Mouse (Mus musculus) kidney, adult 8-10 months (tissue): ENCODE data around the gene Tns3.
"Not testable (repeated sequence)": the region's sequence is repeated elsewhere in the genome, so short reads cannot be mapped to it uniquely, and the experiment has no call there.

Experiments used
- DNase-seq, 2 experiments: peaks; one replicate each; pipeline ENCODE4 v3.0.0; 2022

The Tns3 gene

DNA sequence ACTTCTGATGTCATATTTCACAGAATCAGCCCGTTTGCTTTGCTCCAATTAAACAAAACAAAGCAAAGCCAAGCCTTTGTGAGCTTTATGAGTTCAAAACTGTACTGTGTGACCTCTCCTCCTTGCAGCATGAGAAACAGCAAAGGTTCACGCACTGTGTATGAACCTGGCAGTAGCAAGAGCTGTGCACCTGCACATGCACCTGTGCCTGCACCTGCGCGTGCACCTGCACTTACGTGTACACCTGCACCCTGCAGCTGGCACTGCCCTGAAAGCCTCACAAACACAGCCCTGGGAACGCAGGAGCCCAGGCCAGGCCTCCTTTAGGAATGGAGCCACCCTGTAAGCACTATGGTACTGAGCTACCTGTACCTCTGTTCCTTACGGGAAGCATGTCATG is 91.6 kb downstream of the Tns3 start:
- no peak for DNase-seq

DNA sequence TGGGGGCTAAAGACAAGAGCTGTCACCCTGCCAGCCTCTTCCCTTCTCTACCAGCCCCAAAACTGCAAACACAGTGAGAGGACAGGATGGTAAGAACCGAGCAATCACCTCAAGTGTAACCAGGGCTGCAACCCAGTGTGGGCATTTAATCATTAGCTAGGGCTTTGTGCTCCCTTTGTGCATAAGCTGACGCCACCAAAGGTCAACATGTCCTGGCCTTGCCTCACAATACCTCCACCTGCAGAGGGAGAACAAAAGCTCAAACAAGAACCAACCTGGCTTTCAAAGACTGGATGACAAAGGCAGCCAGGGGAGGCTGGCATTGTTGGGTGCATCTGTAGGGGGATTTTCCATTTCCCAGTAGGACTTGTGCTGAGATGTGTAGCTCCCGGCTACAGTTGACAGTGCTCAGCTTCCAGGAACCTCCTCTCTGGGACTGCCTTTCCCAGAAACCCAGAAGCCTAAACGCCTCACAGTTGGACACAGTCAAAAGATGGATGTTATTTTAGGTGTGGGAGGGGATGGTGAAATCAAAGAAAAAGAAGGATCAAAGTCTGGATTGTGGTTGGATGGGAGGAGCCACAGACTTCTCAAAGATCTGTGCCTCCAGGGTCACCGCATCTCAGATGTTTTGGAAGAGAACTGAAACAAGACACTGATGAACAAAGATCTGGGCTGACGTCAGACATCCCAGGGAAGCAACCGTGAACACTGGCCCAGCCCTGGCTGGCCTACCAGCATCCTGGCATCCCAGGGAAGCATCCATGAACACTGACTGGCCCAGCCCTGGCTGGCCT is 94.9 kb downstream of the Tns3 start:
- DNase-seq: peak; percentile 78 to 82

DNA sequence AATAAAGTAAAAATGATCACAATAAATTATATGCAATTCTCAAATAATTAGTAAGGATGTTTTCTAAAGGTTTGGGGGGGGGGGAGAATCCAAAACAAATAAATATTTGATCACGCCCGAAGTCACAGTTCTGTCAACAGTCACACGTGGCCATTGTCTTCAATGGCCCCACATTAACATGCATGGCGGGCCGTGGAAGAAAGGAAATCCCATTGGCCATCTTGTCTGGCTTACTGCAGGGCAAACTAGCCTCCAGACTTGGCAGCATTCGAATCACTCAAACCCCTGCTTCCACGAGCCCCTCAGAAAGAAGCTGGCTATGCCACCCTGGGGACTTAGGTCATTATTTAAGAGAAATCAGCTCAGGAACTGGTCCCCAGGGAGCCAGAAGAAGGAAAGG is 95.5 kb downstream of the Tns3 start:
- DNase-seq: no peak

DNA sequence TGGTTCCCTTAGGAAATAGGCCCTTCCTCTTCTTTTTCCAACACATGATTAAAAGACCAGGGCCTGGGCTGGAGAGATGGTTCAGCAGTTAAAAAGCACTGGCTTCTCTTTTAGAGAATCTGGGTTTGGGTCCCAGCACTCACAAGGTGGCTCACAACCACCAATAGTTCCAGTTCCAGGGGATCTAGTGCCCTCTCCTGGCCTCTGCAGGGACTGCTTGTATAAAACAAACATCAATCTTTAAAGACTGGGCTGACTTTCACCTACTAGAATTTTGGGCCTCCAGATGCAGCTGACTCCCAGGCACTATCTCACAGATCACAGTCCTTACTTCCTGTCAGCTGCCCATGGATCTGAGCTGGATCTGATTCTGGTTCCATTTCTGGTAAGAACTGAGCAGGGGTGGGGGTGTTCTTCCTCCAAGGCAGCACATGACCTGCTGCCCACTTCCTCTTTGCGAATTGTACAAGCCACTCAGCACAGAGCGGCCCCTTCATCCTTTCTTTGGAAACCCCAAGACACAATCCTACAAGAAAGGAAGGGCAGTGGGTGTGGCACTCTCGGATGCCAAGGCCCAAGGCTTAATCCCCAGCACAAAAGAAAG is 98.0 kb downstream of the Tns3 start:
- no peak for DNase-seq

DNA sequence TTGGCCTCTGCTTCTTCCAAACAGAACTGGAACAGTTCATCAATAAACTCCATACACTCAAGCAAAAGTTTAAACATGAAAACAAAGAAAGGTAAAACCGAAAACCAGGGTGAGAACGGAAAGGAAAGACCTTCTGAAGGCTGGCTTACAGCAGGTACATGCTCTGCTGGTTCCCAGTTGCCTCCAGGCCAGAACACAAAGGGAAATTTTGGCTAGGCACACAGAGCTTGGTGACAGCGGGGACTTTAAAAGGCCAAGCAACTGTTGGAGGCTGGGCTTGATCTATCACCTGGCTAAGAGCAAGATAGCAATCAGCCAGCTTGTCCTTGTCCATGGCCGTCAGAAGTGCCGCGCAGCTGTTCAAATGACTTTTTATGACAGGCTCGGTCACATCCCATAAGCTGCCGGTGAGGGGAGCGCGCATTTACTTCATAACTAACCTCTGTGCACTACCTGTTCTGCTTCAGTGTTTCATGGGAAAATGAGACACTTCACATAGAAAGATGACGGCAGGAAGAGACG is 105.5 kb downstream of the Tns3 start:
- peak in 1 of 2 experiments; percentile 36 for DNase-seq

DNA sequence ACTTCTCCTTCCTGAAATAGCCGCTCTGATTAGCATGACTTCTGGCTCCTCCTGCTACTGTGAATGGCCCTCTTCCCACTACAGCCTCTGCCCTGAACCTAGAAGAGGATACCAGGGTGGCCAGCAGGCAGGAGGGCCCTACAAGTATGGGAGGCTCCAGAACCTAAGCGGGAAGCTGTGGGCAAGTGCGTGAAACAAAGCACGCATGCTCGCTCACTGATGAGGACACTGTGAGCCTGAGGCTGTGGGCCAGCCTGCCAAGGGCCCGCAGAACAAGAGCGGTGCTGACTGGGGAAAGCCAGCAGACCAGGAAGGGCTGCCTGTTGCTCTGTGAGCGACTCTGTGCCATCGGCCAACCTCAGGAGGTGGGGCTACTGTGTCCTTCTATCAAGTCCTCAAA is 106.1 kb downstream of the Tns3 start:
- DNase-seq: peak; percentile 69 to 78

DNA sequence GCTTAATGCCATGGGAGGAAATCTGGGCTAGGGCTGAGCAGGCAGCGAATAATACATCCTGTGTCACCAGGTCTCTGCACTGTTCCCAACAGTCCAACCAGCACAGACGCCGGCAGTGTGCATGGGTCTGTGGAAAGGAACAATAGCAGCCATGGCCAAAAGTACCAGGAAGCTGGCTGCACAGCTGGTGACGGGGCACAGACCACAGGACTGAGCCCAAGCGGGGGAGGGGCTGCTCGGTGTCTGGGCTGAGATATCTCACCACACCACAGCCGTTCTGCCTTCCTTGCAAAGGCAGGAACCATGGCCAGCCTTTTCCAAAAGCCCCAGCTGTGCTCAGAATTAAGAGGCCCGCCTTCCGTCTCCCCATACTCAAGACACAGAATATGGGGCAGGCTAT is 107.3 kb downstream of the Tns3 start:
- no peak for DNase-seq

DNA sequence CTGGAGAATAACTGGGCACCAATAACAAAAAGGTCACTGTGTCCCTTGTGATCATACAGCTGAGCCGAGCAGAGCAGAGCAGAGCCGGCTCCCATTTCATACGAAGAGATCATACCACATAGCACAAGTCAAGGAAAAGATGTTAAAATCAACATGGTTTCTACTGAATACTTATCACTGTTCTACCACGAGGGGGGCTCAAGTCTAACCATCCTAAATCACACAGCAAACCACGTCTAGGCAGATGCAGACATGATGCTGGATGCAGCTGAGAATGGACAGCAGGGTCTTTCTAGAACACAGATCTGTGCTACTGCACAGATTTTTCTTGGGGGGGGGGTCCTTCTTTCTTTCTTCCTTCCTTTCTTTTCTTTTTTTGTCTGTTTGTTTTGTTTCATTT is 112.6 kb downstream of the Tns3 start:
- no peak for DNase-seq

DNA sequence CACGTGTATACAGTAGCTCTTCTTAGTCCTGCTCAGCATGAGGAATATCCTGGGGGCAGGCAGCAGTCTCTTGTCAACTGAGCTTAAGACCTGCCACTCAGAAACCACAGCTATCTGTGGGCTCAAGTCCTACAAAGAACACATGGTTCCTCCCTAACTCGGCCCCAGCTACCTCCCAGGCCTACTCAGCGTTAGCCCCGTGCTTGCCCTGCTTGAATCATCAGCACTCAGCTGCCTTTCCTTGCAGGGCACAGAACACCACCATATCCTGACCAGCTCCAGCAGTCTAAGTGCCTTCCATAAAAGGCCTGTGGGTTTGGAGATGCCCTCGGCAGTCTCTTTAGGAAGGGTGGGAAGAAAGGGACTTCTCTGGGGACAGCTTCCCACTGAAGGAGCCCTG is 116.7 kb downstream of the Tns3 start:
- no peak for DNase-seq

DNA sequence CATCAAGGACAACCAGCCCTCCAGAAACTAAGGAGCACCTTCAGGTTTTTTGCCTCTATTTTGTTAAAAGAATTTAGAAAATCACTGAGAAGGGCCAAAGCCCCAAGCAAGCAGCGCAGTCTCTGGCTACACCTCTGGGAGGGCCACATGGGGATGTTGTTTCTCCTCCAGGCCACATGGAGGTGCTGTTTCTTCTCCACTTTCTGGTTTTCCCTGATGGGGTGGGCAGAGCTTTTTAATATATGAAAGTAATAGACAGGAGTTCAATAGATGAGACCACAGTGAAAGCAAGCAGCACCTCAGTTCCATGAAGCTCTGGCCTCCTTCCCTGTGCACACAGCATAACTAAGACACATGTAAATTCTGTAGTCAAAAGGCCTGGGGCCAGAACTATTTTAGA is 118.5 kb downstream of the Tns3 start:
- DNase-seq: no peak

DNA sequence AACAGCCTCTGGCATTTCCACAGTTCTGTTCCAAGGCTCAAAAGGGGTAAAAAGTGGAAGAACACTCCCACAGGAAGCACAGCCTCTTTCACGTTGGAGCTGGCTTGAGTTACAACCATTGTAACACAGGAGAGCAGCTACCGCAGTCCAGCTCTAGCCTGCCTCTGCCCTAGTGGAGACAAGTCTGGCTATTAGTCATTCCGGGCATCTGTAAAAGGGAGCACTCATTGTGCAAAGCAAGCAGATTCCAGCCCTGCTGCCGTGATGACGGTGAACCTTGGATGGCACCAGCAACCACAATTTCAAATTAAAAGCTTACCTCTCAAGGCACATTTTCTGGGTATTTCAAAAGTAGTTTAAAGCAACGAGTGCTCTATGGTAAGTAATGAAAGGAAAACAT is 120.0 kb downstream of the Tns3 start:
- DNase-seq: peak; percentile 56 to 69

DNA sequence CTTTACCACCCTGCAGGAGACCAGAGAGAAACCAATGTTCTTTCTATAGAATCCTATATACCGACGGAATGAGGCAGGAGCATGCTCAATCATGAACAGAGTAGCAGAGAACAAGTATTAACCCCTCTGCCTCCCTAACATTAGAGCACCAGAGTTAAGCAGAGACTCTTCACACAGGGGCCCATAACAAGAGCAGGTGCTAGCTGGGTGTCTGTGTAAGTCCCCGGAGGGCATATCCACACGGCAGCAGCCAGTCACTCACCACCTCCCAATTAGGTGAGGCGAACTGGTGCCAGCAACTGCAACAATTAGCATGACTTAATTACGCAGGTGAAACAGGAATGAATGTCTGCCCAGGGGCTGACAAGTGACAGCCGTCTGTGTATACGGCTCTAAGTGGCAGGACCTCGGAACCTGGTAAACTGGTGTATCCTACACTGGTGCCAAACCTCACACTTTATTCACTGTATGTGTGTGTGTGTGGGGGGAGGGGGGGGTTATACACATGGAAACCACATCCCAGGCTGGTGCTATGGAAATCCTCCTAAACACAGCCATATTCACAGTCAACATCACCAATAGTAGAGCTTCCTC is 123.0 kb downstream of the Tns3 start:
- no peak for DNase-seq

DNA sequence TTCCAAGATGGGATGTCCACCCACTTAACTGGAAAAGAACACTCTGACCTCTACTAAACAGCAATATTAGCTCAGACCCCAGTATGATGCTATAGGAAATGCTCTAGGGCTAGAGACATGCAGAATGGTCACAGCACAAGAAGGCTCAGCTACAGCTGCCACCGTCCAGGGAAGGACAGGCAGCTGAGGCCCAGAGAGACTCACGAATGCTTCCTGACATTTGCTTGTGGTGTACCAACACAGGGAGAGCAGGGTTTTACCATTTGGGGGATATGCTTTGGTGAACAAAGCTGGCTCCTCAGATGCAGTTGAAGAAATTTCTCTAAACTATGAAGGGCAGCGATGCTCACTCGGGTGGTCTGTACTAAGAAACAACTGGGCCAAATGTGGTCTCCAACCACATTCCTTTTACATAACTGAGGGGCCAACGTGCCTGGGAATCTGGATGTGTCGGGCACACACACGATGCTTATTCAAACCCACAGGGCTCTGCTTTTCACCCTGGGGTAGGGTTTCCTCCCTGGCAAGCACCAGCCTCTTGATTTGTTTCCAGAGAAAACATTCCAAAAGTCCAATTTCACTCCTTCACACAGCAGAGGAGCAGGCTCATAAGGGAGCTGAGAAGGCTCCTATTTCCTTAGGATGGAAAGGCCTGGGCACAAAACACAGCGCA is 124.6 kb downstream of the Tns3 start:
- DNase-seq: no peak

DNA sequence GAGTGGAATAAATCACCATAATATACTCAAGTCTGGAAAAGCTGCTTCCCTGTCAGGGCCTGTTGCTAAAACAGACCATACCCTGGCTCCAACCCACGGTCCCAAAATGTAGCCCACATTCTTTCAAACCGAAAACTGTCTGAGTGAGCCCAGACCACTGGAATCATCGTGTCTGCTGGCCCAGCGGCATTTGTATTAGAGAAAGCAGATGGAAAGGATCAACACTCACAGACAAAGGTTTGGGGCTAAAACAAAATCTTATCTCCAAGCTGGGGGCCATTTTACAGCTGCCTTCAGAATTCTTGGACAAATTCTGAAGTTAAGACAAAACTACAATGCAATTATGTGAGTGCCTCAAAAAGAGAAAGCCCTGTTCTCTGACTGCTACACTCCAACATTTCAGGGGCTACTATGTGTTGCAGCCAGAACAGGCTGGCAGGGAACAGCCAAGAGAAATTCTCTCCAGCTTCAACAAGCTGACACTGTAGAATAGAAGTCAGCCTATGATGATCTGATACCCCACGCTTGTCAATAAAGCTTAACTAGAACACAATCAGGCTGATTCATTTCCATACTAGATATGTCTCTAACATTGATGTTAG is 127.2 kb downstream of the Tns3 start:
- no peak for DNase-seq

DNA sequence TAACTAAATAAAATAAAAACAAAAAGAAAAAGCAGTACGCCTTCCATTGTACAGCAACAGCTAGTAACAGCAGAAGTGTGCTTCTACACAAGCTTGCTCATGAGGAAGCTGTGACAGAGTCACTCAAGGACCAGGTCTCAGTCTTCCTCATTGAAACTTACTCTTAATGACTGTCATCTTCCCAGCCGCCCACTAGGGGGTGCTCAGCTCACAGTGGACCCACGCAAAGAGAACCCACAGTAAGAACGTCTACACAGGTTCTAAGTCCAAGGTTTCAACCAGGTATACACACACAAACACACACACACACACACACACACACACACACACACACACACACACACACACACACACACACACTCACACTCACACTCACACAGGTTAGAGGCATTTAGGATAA is 129.4 kb downstream of the Tns3 start:
- peak; percentile 69 to 78 for DNase-seq

DNA sequence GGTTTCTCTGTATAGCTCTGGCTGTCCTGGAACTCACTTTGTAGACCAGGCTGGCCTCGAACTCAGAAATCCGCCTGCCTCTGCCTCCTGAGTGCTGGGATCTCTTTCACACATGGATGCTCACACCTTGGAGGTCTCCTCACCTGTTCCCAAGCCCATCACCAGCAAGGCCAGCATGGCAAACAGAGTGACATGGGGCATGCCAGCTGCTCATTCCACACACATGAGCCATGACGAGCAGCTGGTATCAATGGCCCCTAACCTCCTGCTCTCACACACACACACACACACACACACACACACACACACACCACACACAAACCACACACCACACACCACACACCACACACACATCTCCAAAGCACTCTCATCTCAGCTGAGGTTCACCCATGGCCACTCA is 131.6 kb downstream of the Tns3 start:
- not testable (repeated sequence) for DNase-seq

DNA sequence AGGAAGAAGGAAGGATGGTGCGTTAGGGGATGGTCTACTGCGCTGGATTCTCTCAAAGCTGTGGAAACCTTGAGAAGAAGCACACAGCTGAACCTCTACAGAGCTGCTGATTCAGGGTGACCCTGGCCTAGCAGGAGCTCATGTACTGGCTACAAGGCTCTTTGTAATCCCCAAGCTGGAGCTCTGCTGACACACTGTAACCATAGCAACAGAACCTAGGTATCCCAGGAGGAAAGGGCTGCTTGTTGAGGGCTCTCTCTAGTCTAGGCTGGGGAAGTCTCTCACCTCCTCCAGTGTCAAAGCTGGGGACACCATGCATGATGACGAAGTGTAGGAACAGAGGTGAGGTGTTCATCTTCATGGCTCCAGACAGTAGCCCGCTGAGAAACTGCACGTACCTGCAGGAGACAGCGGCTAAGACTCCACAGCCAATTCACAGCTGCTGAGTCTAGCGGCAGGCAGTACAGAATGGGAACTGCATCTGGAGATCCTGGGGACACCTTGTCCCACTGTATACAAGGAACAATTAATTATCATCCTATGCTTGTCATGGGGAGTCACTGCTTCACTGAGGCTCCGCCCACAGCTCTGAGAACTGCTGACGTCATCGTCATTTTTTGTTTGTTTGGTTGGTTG is 132.1 kb downstream of the Tns3 start:
- no peak for DNase-seq

DNA sequence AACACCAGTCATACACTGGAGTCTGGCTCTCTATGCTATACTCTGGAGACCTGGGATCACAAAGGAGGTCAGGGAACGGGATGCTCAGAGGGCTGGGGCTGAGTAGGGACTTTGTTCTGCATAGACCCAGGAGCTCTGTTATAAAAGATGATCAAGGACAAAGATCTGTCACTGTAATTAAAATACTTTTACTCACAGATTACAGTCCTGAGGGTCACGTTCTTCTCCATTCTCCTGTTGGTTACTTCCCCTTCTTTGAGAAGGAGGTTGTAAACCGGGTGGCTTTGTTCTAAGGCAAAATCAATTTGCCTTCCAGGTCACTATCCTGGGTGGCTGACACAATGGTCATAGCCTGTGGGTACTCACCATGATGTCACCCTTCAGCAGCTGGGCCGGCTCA is 133.8 kb downstream of the Tns3 start:
- DNase-seq: no peak

DNA sequence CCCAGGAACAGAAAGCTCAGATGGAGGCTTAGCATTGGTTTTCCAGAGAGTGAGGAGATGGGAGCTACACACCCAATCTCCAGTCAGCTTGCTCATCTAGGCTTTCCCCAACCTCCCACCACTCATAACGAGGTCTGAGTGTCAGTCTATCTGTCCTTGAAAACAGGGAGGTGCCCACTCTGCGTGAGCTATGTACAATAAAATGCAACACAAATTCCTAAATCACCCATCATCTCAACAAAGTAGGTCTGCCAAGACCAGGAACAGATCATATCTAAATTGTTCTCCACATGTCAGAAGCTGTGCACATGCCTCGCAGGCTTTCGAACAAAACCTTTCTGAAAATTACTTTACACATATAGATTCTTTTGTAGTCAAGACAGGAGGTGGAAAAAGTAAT is 134.3 kb downstream of the Tns3 start:
- DNase-seq: no peak

DNA sequence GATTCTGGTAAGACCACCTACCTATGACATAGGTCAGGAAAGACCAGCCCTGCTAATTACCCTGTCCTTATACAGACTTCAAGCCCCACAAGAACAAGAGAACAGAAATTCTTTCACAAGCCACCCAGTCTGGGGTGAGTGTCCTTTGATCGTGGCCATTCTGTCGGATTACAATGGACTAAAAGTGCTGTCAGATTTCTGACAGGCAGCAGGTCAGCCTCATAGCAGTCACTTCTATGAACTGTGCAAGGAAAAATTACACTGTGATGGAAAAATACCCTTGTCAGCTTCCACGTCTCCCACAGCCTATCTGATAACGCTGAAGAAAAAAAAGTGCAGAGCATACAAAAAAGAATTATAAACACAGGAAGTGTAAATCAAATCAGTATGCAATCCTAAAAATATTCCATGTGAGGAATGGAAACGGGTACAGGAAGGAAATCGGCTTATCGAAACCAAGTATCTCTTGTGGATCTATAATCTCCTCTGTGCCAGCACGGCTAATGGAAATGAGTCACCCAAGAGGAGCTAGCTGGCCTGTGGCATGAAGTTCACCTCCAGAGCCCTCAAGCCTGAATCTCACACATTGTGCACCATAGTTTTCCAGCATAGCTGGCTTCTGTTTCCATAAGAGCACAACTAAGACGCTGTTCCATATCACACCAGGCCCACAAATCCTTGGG is 138.7 kb downstream of the Tns3 start:
- no peak for DNase-seq

DNA sequence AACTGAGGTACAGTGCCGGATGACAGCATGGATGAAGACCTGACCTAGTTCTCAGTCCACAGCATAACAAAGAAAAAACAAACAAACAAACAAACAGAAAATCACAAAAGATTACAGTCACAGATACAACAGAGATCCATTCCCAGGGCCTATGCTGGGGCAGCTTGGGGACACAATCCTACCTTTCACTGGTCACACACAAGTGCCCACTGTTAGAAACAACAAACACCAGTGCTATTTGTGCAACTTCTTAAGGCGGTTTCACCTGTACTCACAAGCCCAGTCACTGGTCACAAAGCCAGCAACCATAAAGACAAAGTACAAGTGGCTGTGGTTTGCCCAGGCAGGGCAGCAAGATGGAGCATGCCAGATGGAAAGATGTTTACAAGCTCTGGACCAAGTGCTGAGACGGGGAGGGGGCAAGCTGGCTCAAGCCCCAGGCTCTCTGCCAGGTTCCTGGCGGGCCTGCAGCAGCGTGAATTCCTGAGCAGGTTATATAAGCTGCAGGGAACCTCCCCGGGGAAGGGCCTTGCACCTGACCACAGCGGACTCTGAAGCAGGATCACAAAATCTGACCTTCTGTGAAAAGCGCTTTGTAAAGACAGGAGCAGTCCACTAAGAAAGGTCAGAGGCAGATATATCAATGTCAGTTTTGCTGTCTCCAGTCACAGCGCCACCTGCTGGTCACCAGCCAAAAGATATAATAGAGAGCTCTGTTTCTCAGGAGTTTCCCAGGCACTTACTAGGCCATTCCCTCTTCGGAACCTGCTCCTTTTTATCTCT is 140.8 kb downstream of the Tns3 start:
- DNase-seq: peak; percentile 93 to 98
